Comparison of ENCODE assay signal across 30 mouse cellular contexts in genomic region chr10:127351719-127352118, GRCm38 (mm10). TPM values are rescaled to one million over a fixed set of nuclear protein-coding genes. Genes with fewer than 3 reads are reported as not detected.
A peak's percentile ranks its signal among the peaks of the same experiment; 100 is the strongest.
DNase-seq lines count a peak whose midpoint lies in the region; ATAC-seq and TF ChIP-seq lines count a peak whose summit lies in the region.
"Had no signal": no experiment of that assay in that cellular context is flagged by ENCODE, and none has a peak within 500 bp of the region (broad histone marks: within the 10 kb centered on the region; RNA-seq: fewer than 3 reads in every experiment).

No protein-coding gene starts in this region.

- TF ChIP-seq EP300 in CH12.LX (IDR thresholded peaks at IDR 0.05; ENCODE audit: low read length), result no peak

- TF ChIP-seq CTCF in left cerebral cortex, adult 2 months (IDR thresholded peaks at IDR 0.05), result no peak
- TF ChIP-seq CTCF in CH12.LX (conservative IDR thresholded peaks at IDR 0.05 in 1 of 2, IDR thresholded peaks at IDR 0.05 in 1 of 2; ENCODE audit: low read depth in 2 of 2, low read length in 2 of 2), result peak in 1 of 2 experiments; percentile 45; a peak in 2 of 4 replicates

- 56% methylated on average over 8 of the region's 8 CpGs for WGBS in liver, embryonic 16.5 days (ENCODE audit: insufficient replicate concordance)

- no peak overlapping the region for H3K4me3 ChIP-seq in left cerebral cortex, adult 2 months
- peak overlapping the region; percentile 62 to 86 (median 72) for H3K4me3 ChIP-seq in CH12.LX (replicated peaks in 1 of 3; ENCODE audit: low read depth in 2 of 3, low read length in 2 of 3, poor library complexity in 1 of 3)
- no peak overlapping the region for H3K4me3 ChIP-seq in liver, embryonic 16.5 days (ENCODE audit: low read depth, low read length)
- H3K4me3 ChIP-seq: heart, embryonic 15.5 days; hindbrain, embryonic 13.5 days had no signal

- peak; percentile 69 for TF ChIP-seq POLR2A in CH12.LX (IDR thresholded peaks at IDR 0.05; ENCODE audit: low read depth, low read length)

- H3K27me3 ChIP-seq in CH12.LX (replicated peaks), result no peaks in the 10 kb centered on the region
- no peaks in the 10 kb centered on the region for H3K27me3 ChIP-seq in liver, embryonic 16.5 days (ENCODE audit: control insufficient read depth, insufficient read depth, low read depth, low read length)
- H3K27me3 ChIP-seq: heart, embryonic 15.5 days had no signal

- dilution Hi-C loops in CH12.LX (cut with MboI; ENCODE audit: extremely low pct_ligation_motif_present, extremely low pct_unique_long_range_greater_than_20kb, low sequenced_read_pairs), result no loop called here

- peaks cover 7 to 34% of the 10 kb centered on the region in 2 experiments for H3K36me3 ChIP-seq in CH12.LX (replicated peaks in 1 of 2; ENCODE audit: control insufficient read depth in 1 of 2, insufficient read depth in 1 of 2, low read length in 1 of 2)
- no peaks in the 10 kb centered on the region for H3K36me3 ChIP-seq in liver, embryonic 16.5 days (ENCODE audit: control insufficient read depth, insufficient read depth)
- H3K36me3 ChIP-seq: forebrain, embryonic 10.5 days; G1E; heart, embryonic 15.5 days; hindbrain, embryonic 13.5 days; midbrain, embryonic 10.5 days had no signal

- ATAC-seq in liver, embryonic 16.5 days (ENCODE audit: low read depth), result peak; percentile 63
- ATAC-seq: forebrain, embryonic 16.5 days had no signal

- peaks cover 3% of the 10 kb centered on the region for H3K9me3 ChIP-seq in CH12.LX (replicated peaks; ENCODE audit: low read length)
- no peaks in the 10 kb centered on the region for H3K9me3 ChIP-seq in liver, embryonic 16.5 days (replicated peaks; ENCODE audit: control insufficient read depth, low read length)
- H3K9me3 ChIP-seq: forebrain, embryonic 10.5 days; G1E; heart, embryonic 15.5 days; hindbrain, embryonic 13.5 days; midbrain, embryonic 10.5 days had no signal

- H3K27ac ChIP-seq in left cerebral cortex, adult 2 months, result peak overlapping the region; percentile 86
- peak overlapping the region; percentile 88 for H3K27ac ChIP-seq in CH12.LX (ENCODE audit: insufficient read depth, low read depth)
- H3K27ac ChIP-seq in liver, embryonic 16.5 days (ENCODE audit: low read length), result peak overlapping the region; percentile 64
- H3K27ac ChIP-seq: heart, embryonic 15.5 days; hindbrain, embryonic 13.5 days had no signal

- no peak for TF ChIP-seq RAD21 in CH12.LX (IDR thresholded peaks at IDR 0.05; ENCODE audit: low read depth, low read length)

- H3K4me2 ChIP-seq in CH12.LX (ENCODE audit: insufficient read depth, low read depth, poor library complexity, severe bottlenecking), result peak overlapping the region; percentile 73
- H3K4me2 ChIP-seq in liver, embryonic 16.5 days (ENCODE audit: low read depth, low read length), result no peak overlapping the region

- in situ Hi-C loops in CH12.LX (cut with MboI; ENCODE audit: low pct_ligation_motif_present, low pct_unique_long_range_greater_than_20kb, low sequenced_read_pairs), result no loop called here

- no peaks in the 10 kb centered on the region for H3K79me2 ChIP-seq in CH12.LX (replicated peaks; ENCODE audit: control insufficient read depth, extremely low read depth, insufficient read depth, poor library complexity, severe bottlenecking)

- no peak for DNase-seq in left cerebral cortex, adult 2 months (ENCODE audit: extremely low spot score in 1 of 2, low spot score in 2 of 2)
- no peak for DNase-seq in left cerebral cortex, postnatal 4 days
- peak; percentile 14 for DNase-seq in 416B (ENCODE audit: low read depth)
- DNase-seq in CH12.LX (ENCODE audit: extremely low read depth), result peak; percentile 80
- no peak for DNase-seq in urinary bladder, postnatal 10 days (ENCODE audit: low spot score)
- DNase-seq in B cell, adult 2 months, result no peak
- DNase-seq: adrenal gland, postnatal 10 days; cerebellum, adult 18-20 months; cerebellum, postnatal 14 days; gastrocnemius, postnatal 14 days; heart, postnatal 36 days; lung, adult 18-20 months; lung, postnatal 10 days; right cerebral cortex, postnatal 14 days had no signal

- intact Hi-C loops in left cerebral cortex, adult 2 months (cut with DNase I), result loop anchor here (5.0 kb wide), 1 partner anchor 131 kb away; no protein-coding TSS in a partner anchor
- intact Hi-C loops in left cerebral cortex, postnatal 4 days (cut with DNase I), result no loop called here

- H3K9ac ChIP-seq in CH12.LX (ENCODE audit: insufficient read depth, low read depth), result peak overlapping the region; percentile 95
- H3K9ac ChIP-seq in liver, embryonic 16.5 days (ENCODE audit: low read depth, low read length), result no peak overlapping the region
- H3K9ac ChIP-seq: heart, embryonic 15.5 days; hindbrain, embryonic 13.5 days had no signal

- peaks cover 19 to 38% of the 10 kb centered on the region in 2 experiments for H3K4me1 ChIP-seq in CH12.LX (ENCODE audit: control insufficient read depth in 1 of 2, insufficient read depth in 2 of 2)
- H3K4me1 ChIP-seq in liver, embryonic 16.5 days (ENCODE audit: control insufficient read depth, low read depth, low read length), result peaks cover 6% of the 10 kb centered on the region

TF ChIP-seq in CH12.LX, 34 proteins besides CTCF, POLR2A, EP300 and RAD21 (continues in another document):
- peak; percentile 78 for TF ChIP-seq NELFE (IDR thresholded peaks at IDR 0.05; ENCODE audit: low read depth, low read length)
- no peak for TF ChIP-seq GABPA (IDR thresholded peaks at IDR 0.05; ENCODE audit: insufficient replicate concordance, low read depth, low read length)
- no peak for TF ChIP-seq PAX5 (IDR thresholded peaks at IDR 0.05; ENCODE audit: low read length)
- TF ChIP-seq E2F4 (IDR thresholded peaks at IDR 0.05; ENCODE audit: insufficient replicate concordance, low read depth, low read length), result no peak
- TF ChIP-seq MAZ (IDR thresholded peaks at IDR 0.05; ENCODE audit: low read depth, low read length), result peak; percentile 76; the same call in 1 of the 2 replicates
- peak; percentile 76; the same call in 1 of the 2 replicates for TF ChIP-seq CHD2 (IDR thresholded peaks at IDR 0.05; ENCODE audit: low read length)
- peak; percentile 53 for TF ChIP-seq CHD1 (IDR thresholded peaks at IDR 0.05; ENCODE audit: low read depth, low read length)
- TF ChIP-seq TBP (conservative IDR thresholded peaks at IDR 0.05; ENCODE audit: low read depth, low read length), result peak; percentile 90
- no peak for TF ChIP-seq JUND (conservative IDR thresholded peaks at IDR 0.05; ENCODE audit: low read depth, low read length)
- TF ChIP-seq JUN (IDR thresholded peaks at IDR 0.05; ENCODE audit: insufficient read depth, low read depth, low read length), result no peak
- TF ChIP-seq MEF2A (IDR thresholded peaks at IDR 0.05; ENCODE audit: borderline replicate concordance, low read depth, low read length), result peak; percentile 67; the same call in 1 of the 2 replicates
- TF ChIP-seq ZMIZ1 (IDR thresholded peaks at IDR 0.05; ENCODE audit: low read depth, low read length), result peak; percentile 70; the same call in 1 of the 2 replicates
- TF ChIP-seq BHLHE40 (IDR thresholded peaks at IDR 0.05; ENCODE audit: low read depth, low read length), result no peak
- TF ChIP-seq ZKSCAN1 (IDR thresholded peaks at IDR 0.05; ENCODE audit: borderline replicate concordance, low read depth, low read length), result no peak
- TF ChIP-seq NRF1 (IDR thresholded peaks at IDR 0.05; ENCODE audit: low read depth, low read length), result no peak
- TF ChIP-seq MXI1 (IDR thresholded peaks at IDR 0.05; ENCODE audit: low read depth, low read length), result peak; percentile 75
- TF ChIP-seq USF1 (IDR thresholded peaks at IDR 0.05; ENCODE audit: low read depth, low read length), result no peak
- 0 out of 2 replicates have a peak, but pooled peaks have one; percentile 31 for TF ChIP-seq RCOR1 (conservative IDR thresholded peaks at IDR 0.05; ENCODE audit: low read depth, low read length)
- peak; percentile 87; the same call in 1 of the 2 replicates for TF ChIP-seq TCF12 (IDR thresholded peaks at IDR 0.05; ENCODE audit: low read depth, low read length)
- peak; percentile 88; the same call in 1 of the 2 replicates for TF ChIP-seq MAX (IDR thresholded peaks at IDR 0.05; ENCODE audit: low read length)

RNA-seq across cellular contexts. Expression of gene Inhbe, which starts 2.5 kb away (rescaled TPM):
- under 1 TPM in 1 of 2 experiments, not detected in 1; 0.29 TPM for total RNA-seq in left cerebral cortex, adult 2 months (2021)
- not detected for total RNA-seq in left cerebral cortex, postnatal 4 days (2021)
- total RNA-seq in CH12.LX (2012; rRNA removed) (1.3 and 2.6 TPM in 2 replicates), CH12.LX (2014; rRNA removed) (0.85 and 0.89 TPM in 2 replicates)
- 0.65 and 0.83 TPM in 2 replicates for polyA plus RNA-seq in CH12.LX (2012; ENCODE audit: insufficient read length, low read depth)
- 0.78 and 0.99 TPM in 2 replicates for polyA plus RNA-seq in liver, embryonic 16.5 days (2015; fragmentation: Nextera tagmentation; extraction: Ambion mirVana)
- total RNA-seq: gastrocnemius, postnatal 14 days; heart, adult 8-10 months; heart, postnatal 36 days; layer of hippocampus, adult 8-10 months; midbrain, postnatal 0 days had no signal
- polyA plus RNA-seq: embryonic facial prominence, embryonic 11.5 days; forebrain, embryonic 10.5 days; forebrain, embryonic 16.5 days; hindbrain, embryonic 13.5 days; intestine, embryonic 14.5 days; kidney, adult 2 months; midbrain, postnatal 0 days; thymus, postnatal 0 days; urinary bladder, adult 2 months had no signal

RNA-seq across cellular contexts. Expression of gene Gli1, which starts 9.9 kb away (rescaled TPM):
- total RNA-seq in left cerebral cortex, adult 2 months (2021), result 1 to 10 TPM; 3.3 to 4.5 TPM
- 1 to 10 TPM; 2.8 to 4.1 TPM for total RNA-seq in left cerebral cortex, postnatal 4 days (2021)
- 0.13 and 0.42 TPM in 2 replicates for total RNA-seq in CH12.LX (2012; rRNA removed)
- not detected in 2 replicates for total RNA-seq in CH12.LX (2014; rRNA removed)
- polyA plus RNA-seq in CH12.LX (2012; ENCODE audit: insufficient read length, low read depth), result 0.10 and 0.14 TPM in 2 replicates
- 0.15 and 0.21 TPM in 2 replicates for polyA plus RNA-seq in liver, embryonic 16.5 days (2015; fragmentation: Nextera tagmentation; extraction: Ambion mirVana)

RNA-seq across cellular contexts. Expression of gene Inhbc, which starts 18.5 kb away (rescaled TPM):
- not detected for total RNA-seq in left cerebral cortex, adult 2 months (2021)
- not detected for total RNA-seq in left cerebral cortex, postnatal 4 days (2021)
- 0.08 and 0.38 TPM in 2 replicates for total RNA-seq in CH12.LX (2012; rRNA removed)
- total RNA-seq in CH12.LX (2014; rRNA removed), result not detected in 2 replicates
- 0.20 TPM in 1 of 2 replicates, not detected in the other for polyA plus RNA-seq in CH12.LX (2012; ENCODE audit: insufficient read length, low read depth)
- 4.3 and 5.9 TPM in 2 replicates for polyA plus RNA-seq in liver, embryonic 16.5 days (2015; fragmentation: Nextera tagmentation; extraction: Ambion mirVana)
- total RNA-seq: gastrocnemius, postnatal 14 days; heart, adult 8-10 months; heart, postnatal 36 days; layer of hippocampus, adult 8-10 months; left cerebral cortex, postnatal 25 days; midbrain, postnatal 0 days had no signal
- polyA plus RNA-seq: embryonic facial prominence, embryonic 11.5 days; forebrain, embryonic 10.5 days; forebrain, embryonic 16.5 days; G1E; heart, embryonic 15.5 days; intestine, embryonic 14.5 days; kidney, adult 2 months; midbrain, embryonic 10.5 days; midbrain, postnatal 0 days; thymus, postnatal 0 days; urinary bladder, adult 2 months had no signal

RNA-seq across cellular contexts. Expression of gene R3hdm2, which starts 28.4 kb away (rescaled TPM):
- total RNA-seq in left cerebral cortex, adult 2 months (2021), result 100 to 1,000 TPM; 365 to 382 TPM
- 100 to 1,000 TPM; 158 to 165 TPM for total RNA-seq in left cerebral cortex, postnatal 4 days (2021)
- total RNA-seq in CH12.LX (2012; rRNA removed) (7.3 and 8.7 TPM in 2 replicates), CH12.LX (2014; rRNA removed) (4.2 and 7.0 TPM in 2 replicates)
- polyA plus RNA-seq in CH12.LX (2012; ENCODE audit: insufficient read length, low read depth), result 23.6 and 29.2 TPM in 2 replicates
- polyA plus RNA-seq in liver, embryonic 16.5 days (2015; fragmentation: Nextera tagmentation; extraction: Ambion mirVana), result 10.2 and 13.3 TPM in 2 replicates

RNA-seq across cellular contexts. Expression of gene Arhgap9, which starts 30.0 kb away (rescaled TPM):
- total RNA-seq in left cerebral cortex, adult 2 months (2021), result 1 to 10 TPM in 1 of 2 experiments, under 1 TPM in 1; 0.47 to 1.2 TPM
- 1 to 10 TPM in 1 of 2 experiments, under 1 TPM in 1; 0.56 to 1.1 TPM for total RNA-seq in left cerebral cortex, postnatal 4 days (2021)
- 32.5 and 33.7 TPM in 2 replicates for total RNA-seq in CH12.LX (2012; rRNA removed)
- total RNA-seq in CH12.LX (2014; rRNA removed), result 32.4 and 34.0 TPM in 2 replicates
- polyA plus RNA-seq in CH12.LX (2012; ENCODE audit: insufficient read length, low read depth), result 42.4 and 44.7 TPM in 2 replicates
- polyA plus RNA-seq in liver, embryonic 16.5 days (2015; fragmentation: Nextera tagmentation; extraction: Ambion mirVana), result 12.2 and 13.2 TPM in 2 replicates

Comparison
In these comparisons a context has a peak if more than half of its experiments do, and no peak if none do; other contexts are left out.
1. DNase-seq: peak in 416B (single experiment) and CH12.LX (single experiment); none in left cerebral cortex, adult 2 months (0 of 2), left cerebral cortex, postnatal 4 days (single experiment), urinary bladder, postnatal 10 days (single experiment) and B cell, adult 2 months (0 of 2).
2. H3K4me3 ChIP-seq: peak in CH12.LX (3 of 3); none in left cerebral cortex, adult 2 months (single experiment) and liver, embryonic 16.5 days (single experiment).
3. Peak in every context shown above with its lines, with median percentiles within 50 percentile points of each other: H3K27ac ChIP-seq.